ENCODE assay signal across 8 mouse cellular contexts in the genomic region with DNA sequence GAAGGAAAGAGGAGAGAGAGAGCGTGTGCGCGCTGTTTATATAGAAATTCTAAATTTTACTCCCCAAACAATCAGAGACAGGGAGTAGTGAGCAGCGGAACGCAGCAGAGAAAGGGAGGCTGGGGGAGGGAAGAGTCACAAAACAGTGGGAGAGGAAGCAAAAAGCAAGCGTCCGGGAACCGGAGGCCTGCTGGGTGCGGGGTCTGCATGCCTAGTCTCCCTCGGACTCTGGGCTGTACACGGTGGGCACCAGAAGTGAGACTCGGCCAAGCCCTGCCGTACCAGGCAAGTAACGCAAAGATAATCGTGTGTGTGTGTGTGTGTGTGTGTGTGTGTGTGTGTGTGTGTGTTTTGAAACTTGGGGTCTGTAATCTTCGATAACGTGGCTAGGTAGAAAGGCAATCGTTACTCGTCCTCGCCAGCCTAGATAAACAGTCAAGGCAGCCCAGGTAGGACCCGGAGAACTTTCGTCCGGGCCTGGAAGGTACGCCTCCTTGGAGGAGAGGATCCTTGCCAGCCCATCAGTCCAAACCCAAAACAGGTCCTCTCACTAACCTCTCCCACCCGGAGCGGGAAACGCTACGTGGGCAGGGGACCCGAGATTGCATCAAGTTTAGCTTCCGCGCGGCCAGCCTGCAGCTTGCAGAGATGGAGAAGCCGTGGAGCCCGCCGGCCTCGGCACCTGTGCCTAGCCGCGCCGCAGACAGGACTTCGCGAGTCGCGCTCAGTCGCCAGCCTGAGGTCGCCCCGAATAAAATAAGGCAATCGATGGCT. TPM values are rescaled to one million over a fixed set of nuclear protein-coding genes. Genes with fewer than 3 reads are reported as not detected.
DNase-seq lines count a peak whose midpoint lies in the region; ATAC-seq and TF ChIP-seq lines count a peak whose summit lies in the region.

No protein-coding gene starts in this region.

- peak overlapping the region; percentile 75 for H3K4me2 ChIP-seq in forebrain, embryonic 12.5 days
- H3K4me2 ChIP-seq in intestine, postnatal 0 days (replicated peaks; ENCODE audit: low read depth): peak overlapping the region; percentile 86
- H3K4me2 ChIP-seq in liver, postnatal 0 days (ENCODE audit: low read depth, low read length): peak overlapping the region; percentile 59

- WGBS in thymus, adult 2 months: 7% methylated on average over 47 of the region's 47 CpGs
- WGBS in forebrain, embryonic 12.5 days: under 1% methylated on average over 45 of the region's 47 CpGs
- WGBS in intestine, postnatal 0 days: under 1% methylated on average over 47 of the region's 47 CpGs
- WGBS in liver, postnatal 0 days (ENCODE audit: insufficient replicate concordance): 2% methylated on average over 47 of the region's 47 CpGs

- H3K36me3 ChIP-seq in thymus, adult 2 months (ENCODE audit: control insufficient read depth, insufficient read depth, low read length): no peaks in the 10 kb centered on the region
- H3K36me3 ChIP-seq in forebrain, embryonic 12.5 days (replicated peaks): no peaks in the 10 kb centered on the region
- H3K36me3 ChIP-seq in intestine, postnatal 0 days (ENCODE audit: control insufficient read depth, insufficient read depth): no peaks in the 10 kb centered on the region
- no peaks in the 10 kb centered on the region for H3K36me3 ChIP-seq in liver, postnatal 0 days (replicated peaks; ENCODE audit: insufficient read depth, low read length)

- no peak for TF ChIP-seq POLR2A in thymus, adult 2 months (IDR thresholded peaks at IDR 0.05; ENCODE audit: control insufficient read depth, extremely low read depth, insufficient read depth, low read length, poor library complexity)

- peaks cover 23% of the 10 kb centered on the region; the same call in 1 of the 2 replicates for H3K27me3 ChIP-seq in thymus, adult 2 months (ENCODE audit: control insufficient read depth, insufficient read depth, low read length)
- H3K27me3 ChIP-seq in forebrain, embryonic 12.5 days: peaks cover 19% of the 10 kb centered on the region
- H3K27me3 ChIP-seq in intestine, postnatal 0 days (replicated peaks; ENCODE audit: control insufficient read depth, insufficient read depth, low read length): peaks cover 69% of the 10 kb centered on the region
- peaks cover 67% of the 10 kb centered on the region for H3K27me3 ChIP-seq in liver, postnatal 0 days (ENCODE audit: insufficient read depth, low read length)

- H3K4me1 ChIP-seq in thymus, adult 2 months (replicated peaks; ENCODE audit: control insufficient read depth, insufficient read depth, low read length): no peaks in the 10 kb centered on the region
- H3K4me1 ChIP-seq in forebrain, embryonic 12.5 days: peaks cover 30% of the 10 kb centered on the region
- no peaks in the 10 kb centered on the region for H3K4me1 ChIP-seq in intestine, postnatal 0 days (replicated peaks; ENCODE audit: control insufficient read depth, insufficient read depth, low read length)
- peaks cover 5% of the 10 kb centered on the region; the same call in 1 of the 2 replicates for H3K4me1 ChIP-seq in liver, postnatal 0 days (ENCODE audit: insufficient read depth)

- no peak for TF ChIP-seq CTCF in thymus, adult 2 months (IDR thresholded peaks at IDR 0.05; ENCODE audit: borderline replicate concordance, control insufficient read depth, extremely low read depth, insufficient read depth, low read length, poor library complexity)
- no peak for TF ChIP-seq CTCF in intestine, postnatal 0 days (IDR thresholded peaks at IDR 0.05; ENCODE audit: low read depth)
- no peak for TF ChIP-seq CTCF in liver, postnatal 0 days (IDR thresholded peaks at IDR 0.05; ENCODE audit: low read depth)

- peak overlapping the region; percentile 94 for H3K9ac ChIP-seq in forebrain, embryonic 12.5 days
- no peak overlapping the region for H3K9ac ChIP-seq in intestine, postnatal 0 days (ENCODE audit: low read depth, low read length)
- H3K9ac ChIP-seq in liver, postnatal 0 days (replicated peaks): no peak overlapping the region

- no peak; the same call in 1 of the 2 replicates for ATAC-seq in forebrain, embryonic 12.5 days (ENCODE audit: low FRiP score)
- no peak for ATAC-seq in intestine, postnatal 0 days
- no peak for ATAC-seq in liver, postnatal 0 days
- no peak for ATAC-seq in megakaryocyte-erythroid progenitor cell, adult 5-6 weeks (replicated peaks; ENCODE audit: low FRiP score, low TSS enrichment, poor library complexity, severe bottlenecking)

- H3K27ac ChIP-seq in thymus, adult 2 months (ENCODE audit: control insufficient read depth, insufficient read depth, low read length): no peak overlapping the region
- H3K27ac ChIP-seq in forebrain, embryonic 12.5 days: peak overlapping the region; percentile 100
- H3K27ac ChIP-seq in intestine, postnatal 0 days (ENCODE audit: low read depth, low read length): no peak overlapping the region
- H3K27ac ChIP-seq in liver, postnatal 0 days (ENCODE audit: low read depth): 0 out of 2 replicates have a peak overlapping the region, but pooled peaks have one; percentile 31

- peak overlapping the region; percentile 11; the same call in 1 of the 2 replicates for H3K4me3 ChIP-seq in thymus, adult 2 months (ENCODE audit: control insufficient read depth, insufficient read depth, low read length)
- H3K4me3 ChIP-seq in forebrain, embryonic 12.5 days (replicated peaks): peak overlapping the region; percentile 96
- H3K4me3 ChIP-seq in intestine, postnatal 0 days (ENCODE audit: low read depth, low read length): peak overlapping the region; percentile 42
- H3K4me3 ChIP-seq in liver, postnatal 0 days (ENCODE audit: low read depth, low read length): peak overlapping the region; percentile 27

- no peak for TF ChIP-seq EP300 in liver, postnatal 0 days (IDR thresholded peaks at IDR 0.05; ENCODE audit: low read depth)

- DNase-seq in adrenal gland, adult (ENCODE audit: inconsistent age in 2 of 2, low spot score in 1 of 2): peak; percentile 75 to 91
- no peak for DNase-seq in adrenal gland, postnatal 4 days (ENCODE audit: low spot score in 2 of 2)
- no peak for DNase-seq in thymus, adult 2 months
- DNase-seq in thymus, postnatal 14 days: no peak
- no peak for DNase-seq in liver, postnatal 0 days

- no peaks in the 10 kb centered on the region for H3K9me3 ChIP-seq in forebrain, embryonic 12.5 days
- H3K9me3 ChIP-seq in intestine, postnatal 0 days (ENCODE audit: control insufficient read depth): no peaks in the 10 kb centered on the region
- H3K9me3 ChIP-seq in liver, postnatal 0 days (ENCODE audit: low read length): no peaks in the 10 kb centered on the region

RNA-seq across cellular contexts. Expression of a gene that starts 3.2 kb away (rescaled TPM):
- total RNA-seq in adrenal gland, postnatal 4 days (2021): 10 to 100 TPM; 29.4 to 29.5 TPM
- 9.2 and 11.6 TPM in 2 replicates for polyA plus RNA-seq in thymus, adult 2 months (2012; rRNA removed)
- 86.3 and 113 TPM in 2 replicates for polyA plus RNA-seq in forebrain, embryonic 12.5 days (2016; fragmentation: Nextera tagmentation; extraction: Ambion mirVana)
- 0.82 and 1.0 TPM in 2 replicates for polyA plus RNA-seq in intestine, postnatal 0 days (2015; fragmentation: Nextera tagmentation; extraction: Ambion mirVana)
- 0.36 and 0.52 TPM in 2 replicates for polyA plus RNA-seq in liver, postnatal 0 days (2015; fragmentation: Nextera tagmentation; extraction: Ambion mirVana)
- total RNA-seq in megakaryocyte-erythroid progenitor cell, adult 5-6 weeks (2014; fragmentation: Nextera tagmentation): not detected in 2 replicates
- not detected in 2 replicates for total RNA-seq in megakaryocyte-erythroid progenitor cell, adult 5-6 weeks (2017)

Comparison
In these comparisons a context has a peak if more than half of its experiments do, and no peak if none do; other contexts are left out.
1. DNase-seq: peak in adrenal gland, adult (2 of 2); none in adrenal gland, postnatal 4 days (0 of 2), thymus, adult 2 months (single experiment), thymus, postnatal 14 days (single experiment) and liver, postnatal 0 days (single experiment).
2. H3K27ac ChIP-seq: peak in forebrain, embryonic 12.5 days (single experiment) and liver, postnatal 0 days (single experiment); none in thymus, adult 2 months (single experiment) and intestine, postnatal 0 days (single experiment).
3. H3K4me3 ChIP-seq: peak in every context shown above with its lines; median percentile 96 in forebrain, embryonic 12.5 days; 42 in intestine, postnatal 0 days; 27 in liver, postnatal 0 days; 11 in thymus, adult 2 months.
4. Peak in every context shown above with its lines, with median percentiles within 50 percentile points of each other: H3K4me2 ChIP-seq.